Mouse (Mus musculus) cerebellum, adult 2 months (tissue): ENCODE measurements around the gene Cbfa2t2.

Source experiments
- CTCF ChIP-seq: fragments of 200-500 bp; IDR thresholded peaks from 2 replicates; pipeline ENCODE4 v1.5.1; 2011; ENCODE audit warnings: low read depth, mild to moderate bottlenecking, control low read depth, low read length, moderate library complexity, borderline replicate concordance; ENCODE audit not compliant: insufficient read depth
- POLR2A ChIP-seq: fragments of 200-500 bp; IDR thresholded peaks from 2 replicates; pipeline ENCODE4 v1.6.1; 2011; ENCODE audit warnings: low read length, control low read depth, borderline replicate concordance; ENCODE audit not compliant: insufficient read depth

- TF ChIP-seq CTCF = no peak
- no peak for TF ChIP-seq POLR2A
Observed at GRCm38 (mm10) chr2:154525285-154525684, 89.0 kb downstream of the Cbfa2t2 start.
